Mouse (Mus musculus) megakaryocyte-erythroid progenitor cell, adult 5-6 weeks (primary cell): ENCODE measurements around the gene Irf4. TPM values are rescaled to one million over a fixed set of nuclear protein-coding genes. Genes with fewer than 3 reads are reported as not detected.

Experiments used
- ATAC-seq: replicated peaks from 2 replicates; pipeline ENCODE4 v1.8.0; 2016; ENCODE audit warnings: mild to moderate bottlenecking, inconsistent platforms; ENCODE audit not compliant: severe bottlenecking, poor library complexity, low FRiP score, low TSS enrichment
- total RNA-seq, 2 experiments: library from RNA; stranded (forward) in 1 of 2; stranded (reverse) in 1 of 2; fragments of 200-1000, 215-1000 nt in 1 of 2; fragments of >200 nt in 1 of 2; fragmentation: Nextera tagmentation in 1 of 2; gene quantifications; 2 replicates each; pipeline ENCODE4 v1.2.3; 2014 to 2017

Irf4 gene
- total RNA-seq, 2 experiments from 2014 or later, result 0.96 to 1.4 TPM

DNA sequence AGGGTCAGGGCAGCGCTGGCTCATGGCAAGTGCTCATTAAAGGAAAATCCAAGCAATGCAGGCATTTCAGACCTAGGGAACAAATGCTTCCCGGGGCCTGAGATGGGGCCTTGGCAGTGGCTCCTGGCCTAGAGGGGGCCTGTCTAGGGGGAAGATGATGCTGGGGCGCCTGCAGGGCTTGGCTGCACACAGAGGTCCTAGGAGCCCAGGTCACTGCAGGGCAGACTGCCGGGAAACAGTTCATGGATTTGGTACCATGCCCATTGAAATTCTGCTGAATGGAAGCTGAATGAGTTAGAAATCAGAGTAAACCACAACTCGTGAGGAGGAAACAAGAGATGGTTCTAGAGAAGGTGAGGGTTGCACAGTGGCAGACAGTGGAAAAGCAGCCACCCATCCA, 41.0 kb downstream of the Irf4 start:
- no peak for ATAC-seq

DNA sequence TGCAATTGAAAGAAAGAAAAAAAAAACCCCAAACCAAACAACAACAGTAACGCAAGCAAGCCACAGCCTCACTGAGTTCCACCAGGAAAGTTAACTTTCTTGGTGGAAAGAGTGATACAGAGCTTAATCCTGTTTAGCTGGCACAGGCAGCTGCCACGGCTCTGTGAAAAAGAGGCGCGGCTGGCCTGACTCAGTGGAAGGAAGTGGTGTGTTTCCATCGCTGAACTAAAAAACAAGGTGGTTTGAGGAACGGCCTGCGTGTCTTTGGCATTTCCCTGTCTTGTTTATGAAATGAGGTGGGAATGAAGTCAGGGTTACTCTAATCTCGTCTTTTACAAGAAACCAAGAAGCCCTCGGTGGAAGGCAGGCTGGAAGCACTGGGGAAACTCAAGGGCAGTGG, 43.3 kb downstream of the Irf4 start:
- ATAC-seq, result no peak

DNA sequence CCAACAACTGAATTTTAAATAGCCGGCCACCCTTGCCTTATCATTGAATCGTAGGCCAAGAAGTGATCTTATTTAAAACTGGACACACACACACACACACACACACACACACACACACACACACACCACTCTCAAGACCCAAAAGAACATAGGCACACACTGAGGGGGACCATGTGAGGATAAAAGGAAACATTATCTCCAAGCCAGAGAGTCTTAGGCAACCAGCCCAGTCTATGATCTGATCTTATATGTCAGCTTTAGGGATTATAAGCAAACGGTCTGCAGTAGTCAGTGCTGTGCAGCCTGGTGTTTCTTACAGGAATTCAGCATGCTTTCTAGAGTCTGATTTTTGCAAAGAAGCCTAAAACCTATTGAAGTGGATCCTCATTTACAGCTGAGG, 43.7 kb downstream of the Irf4 start:
- ATAC-seq, result no peak

DNA sequence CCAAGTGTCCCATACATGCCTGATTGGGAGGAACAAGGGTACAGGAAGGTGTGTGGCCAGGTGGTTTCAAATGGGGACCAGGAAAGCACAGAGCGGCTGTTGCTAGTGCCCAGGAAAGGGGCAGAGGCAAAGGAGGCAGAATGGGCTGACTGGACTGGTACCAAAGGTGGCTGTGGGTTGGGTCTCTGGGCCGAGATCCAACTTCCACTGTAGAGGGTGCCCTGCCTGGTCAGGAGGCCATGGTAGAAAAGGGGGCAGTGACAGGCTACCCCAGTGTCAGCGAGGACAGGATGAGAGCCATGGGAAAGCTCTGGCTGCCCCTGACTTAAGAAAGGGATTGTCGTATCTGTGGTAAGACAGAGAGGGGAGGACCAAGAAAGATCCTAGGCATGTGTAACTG, 44.2 kb downstream of the Irf4 start:
- no peak for ATAC-seq

DNA sequence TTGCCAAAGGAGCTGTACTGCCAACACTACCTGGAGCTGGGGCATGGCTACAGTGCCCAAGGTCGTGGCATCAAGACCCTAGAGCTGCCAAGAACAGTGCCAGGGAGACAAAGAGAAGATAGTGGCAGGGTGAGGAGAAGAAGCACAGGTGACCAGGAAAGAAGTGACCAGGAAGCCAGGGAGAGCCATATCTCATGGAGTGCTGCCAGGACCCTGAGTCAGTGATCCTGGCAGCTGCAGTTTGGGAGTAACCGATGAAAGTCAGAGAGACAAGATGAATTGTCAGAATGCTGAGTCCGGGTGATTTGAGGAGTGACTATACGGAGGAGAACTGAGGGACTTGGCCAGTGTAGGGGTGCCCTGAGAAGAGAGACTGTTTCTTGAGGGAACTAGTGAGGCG, 44.6 kb downstream of the Irf4 start:
- ATAC-seq, result no peak

DNA sequence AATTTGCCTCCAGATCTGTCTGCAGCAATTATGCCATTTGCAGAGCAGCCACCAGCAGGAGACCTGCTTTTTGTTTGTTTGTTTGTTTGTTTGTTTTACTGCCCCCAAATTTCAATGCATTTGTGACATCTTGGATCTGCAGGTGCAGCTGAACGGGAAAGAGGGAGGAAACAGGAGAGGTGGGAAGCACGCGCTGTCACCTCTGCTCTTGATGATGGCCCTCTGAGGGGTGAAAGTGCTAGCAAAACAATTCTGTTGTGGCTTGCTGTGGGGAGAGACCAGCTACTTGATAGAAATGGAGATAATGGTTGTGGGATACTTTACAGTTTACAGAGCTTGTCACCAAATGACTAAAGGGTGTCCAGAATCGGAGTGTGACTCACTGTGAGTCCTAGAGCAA, 46.9 kb downstream of the Irf4 start:
- no peak for ATAC-seq

DNA sequence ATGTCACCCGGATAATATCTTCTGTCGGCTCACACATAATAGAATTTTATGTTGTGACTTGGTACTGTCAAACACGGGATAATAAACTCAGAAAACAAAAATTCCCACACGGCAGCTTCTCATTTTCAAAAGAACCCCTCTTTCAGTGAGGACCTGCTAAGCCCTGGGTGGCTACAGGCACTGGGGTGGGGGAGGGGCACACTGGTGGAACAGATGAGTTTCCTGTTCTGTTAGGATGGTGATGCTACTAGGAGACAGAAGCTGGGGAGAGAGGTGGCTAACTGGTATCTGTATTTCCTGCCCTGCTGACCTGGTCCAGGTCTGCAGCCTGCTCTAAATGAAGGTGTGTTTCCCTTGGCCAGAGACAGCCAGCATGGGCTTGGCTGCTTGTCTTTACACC, 52.9 kb downstream of the Irf4 start:
- ATAC-seq, result no peak

DNA sequence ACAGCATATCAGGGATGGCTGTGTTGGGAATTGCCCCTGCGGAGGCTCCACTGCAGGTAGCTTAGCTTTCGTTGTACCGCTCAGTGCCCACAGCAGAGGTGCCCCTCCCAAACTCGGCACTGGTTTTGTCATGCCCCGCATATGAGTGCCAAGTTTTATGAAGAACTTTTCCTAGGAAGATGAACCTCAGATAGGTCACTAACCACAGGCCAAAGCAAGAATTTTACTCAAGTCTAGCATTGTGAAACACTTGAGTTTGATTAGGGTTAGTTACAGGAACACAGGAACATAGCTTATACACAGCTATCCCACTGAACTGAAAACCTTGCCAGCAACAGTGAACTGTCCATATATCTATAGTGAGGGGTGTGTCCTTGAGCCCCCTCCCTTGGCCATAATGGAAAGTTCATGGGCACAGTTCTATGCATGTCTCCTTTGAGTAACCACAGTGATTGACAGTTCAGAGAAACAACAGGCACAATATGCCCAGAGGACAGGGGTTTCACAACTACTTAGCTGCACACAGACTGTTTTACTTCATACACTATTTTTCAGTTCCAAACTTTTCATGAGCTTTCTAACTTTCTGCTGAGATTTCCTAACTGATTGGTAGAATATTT, 53.4 kb downstream of the Irf4 start:
- no peak for ATAC-seq

DNA sequence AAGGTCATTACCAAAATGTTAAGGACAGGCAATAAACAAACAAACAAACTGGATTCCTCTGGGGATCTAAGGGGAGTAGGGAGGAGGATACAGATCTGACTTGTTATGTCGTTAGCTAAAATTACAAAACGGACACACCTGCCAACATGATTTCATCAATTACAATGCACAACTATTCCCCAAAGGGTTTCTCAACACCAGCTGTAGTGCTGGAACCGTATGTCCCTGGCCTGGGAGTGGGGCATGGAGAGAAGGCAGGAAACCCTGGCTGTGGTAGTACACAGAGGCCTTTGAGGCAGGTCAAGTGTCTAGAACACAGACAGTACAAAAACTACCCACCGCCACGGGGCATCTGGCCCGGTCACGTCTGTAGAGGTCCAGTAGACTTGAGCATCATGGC, 60.2 kb downstream of the Irf4 start:
- no peak for ATAC-seq

DNA sequence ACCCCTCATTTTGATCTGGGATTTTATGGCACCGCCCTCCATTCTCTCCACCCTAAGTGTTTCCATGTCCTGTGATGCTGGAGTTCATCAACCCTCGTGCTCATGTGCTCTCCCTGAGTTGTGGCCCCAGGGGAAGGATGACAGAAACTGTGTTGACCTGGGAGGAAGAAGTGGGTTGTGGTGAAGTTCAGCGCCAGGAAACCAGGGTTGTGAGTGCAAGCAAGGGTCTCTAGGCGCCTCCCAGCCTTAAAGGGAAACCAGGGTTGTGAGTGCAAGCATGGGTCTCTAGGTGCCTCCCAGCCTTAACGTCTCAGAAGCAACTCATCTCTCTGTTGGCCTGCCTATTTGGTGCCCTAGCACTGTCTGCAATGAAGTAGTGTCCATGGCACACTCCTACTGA, 64.4 kb downstream of the Irf4 start:
- no peak for ATAC-seq

DNA sequence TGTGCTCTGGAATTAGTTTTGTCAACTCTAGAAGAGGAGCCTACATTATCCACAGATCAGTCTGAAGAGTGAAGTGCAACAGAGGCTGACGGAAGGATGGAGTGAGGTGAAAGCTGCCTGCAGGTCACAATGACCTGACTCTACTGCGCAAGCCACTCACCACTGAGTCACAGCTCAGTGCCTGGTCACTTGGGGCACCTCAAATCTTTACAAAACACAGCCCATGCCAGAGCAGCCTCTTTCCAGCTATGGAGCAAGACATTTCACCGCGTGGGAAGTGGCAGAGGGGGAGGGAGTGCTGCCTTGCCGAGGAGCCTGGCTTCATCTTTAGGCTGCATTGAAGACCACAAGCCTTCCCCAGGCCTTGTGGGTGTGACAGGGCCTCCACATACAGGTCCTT, 65.2 kb downstream of the Irf4 start:
- no peak for ATAC-seq

Other genes starting within 250 kb of the Irf4 start
- gene Uqcrfs1, start 203.9 kb upstream of the Irf4 start, total RNA-seq (2014; fragmentation: Nextera tagmentation), result 153 and 194 TPM in 2 replicates
- 106 and 132 TPM in 2 replicates for gene Uqcrfs1, start 203.9 kb upstream of the Irf4 start, total RNA-seq (2017)
- 0.84 TPM in 1 of 2 replicates, not detected in the other for gene Dusp22, start 89.2 kb upstream of the Irf4 start, total RNA-seq (2014; fragmentation: Nextera tagmentation)
- 0.11 and 4.3 TPM in 2 replicates for gene Dusp22, start 89.2 kb upstream of the Irf4 start, total RNA-seq (2017)
- 1.1 and 2.0 TPM in 2 replicates for gene Hus1b, start 198.5 kb downstream of the Irf4 start, total RNA-seq (2014; fragmentation: Nextera tagmentation)
- gene Hus1b, start 198.5 kb downstream of the Irf4 start, total RNA-seq (2017), result 1.4 TPM in 1 of 2 replicates, not detected in the other
- 28.3 and 40.8 TPM in 2 replicates for gene Exoc2, start 224.9 kb downstream of the Irf4 start, total RNA-seq (2014; fragmentation: Nextera tagmentation)
- gene Exoc2, start 224.9 kb downstream of the Irf4 start, total RNA-seq (2017), result 24.5 and 49.4 TPM in 2 replicates
- not detected in 2 replicates for gene Gm5447, start 225.0 kb downstream of the Irf4 start, total RNA-seq (2014; fragmentation: Nextera tagmentation)
- 0.30 TPM in 1 of 2 replicates, not detected in the other for gene Gm5447, start 225.0 kb downstream of the Irf4 start, total RNA-seq (2017)